Mouse (Mus musculus) kidney, postnatal 10 days (tissue): ENCODE measurements around the gene Cib1.

ENCODE experiments used
- DNase-seq: peaks from one replicate; pipeline ENCODE4 v3.0.0; 2021; ENCODE audit warnings: mixed read lengths

The Cib1 gene

DNA sequence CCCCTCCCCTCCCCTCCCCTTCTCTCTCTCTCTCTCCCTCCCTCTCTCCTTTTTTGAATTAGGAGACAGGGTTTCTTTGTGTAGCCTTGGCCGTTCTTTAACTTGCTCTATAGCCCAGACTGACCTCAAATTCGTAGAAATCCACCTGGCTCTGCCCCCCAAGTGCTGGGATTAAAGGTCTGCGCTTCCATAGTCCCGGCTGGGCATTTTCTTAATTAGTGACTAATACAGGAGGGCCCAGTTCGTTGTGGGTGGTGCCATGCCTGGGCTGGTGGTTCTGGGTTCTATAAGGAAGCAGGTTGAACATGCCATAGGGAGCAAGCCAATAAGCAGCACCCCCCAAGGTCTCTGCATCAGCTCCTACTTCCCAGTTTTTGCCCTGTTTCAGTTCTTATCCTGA is 48.6 kb downstream of the Cib1 start:
- no peak for DNase-seq

DNA sequence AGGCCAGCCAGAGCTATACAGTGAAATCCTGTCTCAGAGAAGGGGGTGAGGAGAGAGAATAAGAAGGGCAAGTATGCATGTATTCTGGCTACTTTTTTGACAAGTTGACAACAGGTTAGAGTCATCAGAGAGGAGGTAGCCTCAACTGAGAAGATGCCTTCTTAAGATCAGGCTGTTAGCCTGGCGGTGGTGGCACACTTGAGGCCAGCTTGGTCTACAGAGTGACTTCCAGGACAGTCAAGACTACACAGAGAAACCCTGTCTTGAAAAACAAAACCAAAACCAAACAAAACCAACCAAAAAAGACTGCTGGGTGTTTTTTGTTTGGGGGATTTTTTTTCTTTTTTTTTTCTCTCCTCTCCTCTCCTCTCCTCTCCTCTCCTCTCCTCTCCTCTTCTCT is 49.1 kb downstream of the Cib1 start:
- DNase-seq = no peak

- DNase-seq = no peak
These were observed 50.5 kb downstream of the Cib1 start for GRCm38 (mm10) chr7:80182139-80182538.

DNA sequence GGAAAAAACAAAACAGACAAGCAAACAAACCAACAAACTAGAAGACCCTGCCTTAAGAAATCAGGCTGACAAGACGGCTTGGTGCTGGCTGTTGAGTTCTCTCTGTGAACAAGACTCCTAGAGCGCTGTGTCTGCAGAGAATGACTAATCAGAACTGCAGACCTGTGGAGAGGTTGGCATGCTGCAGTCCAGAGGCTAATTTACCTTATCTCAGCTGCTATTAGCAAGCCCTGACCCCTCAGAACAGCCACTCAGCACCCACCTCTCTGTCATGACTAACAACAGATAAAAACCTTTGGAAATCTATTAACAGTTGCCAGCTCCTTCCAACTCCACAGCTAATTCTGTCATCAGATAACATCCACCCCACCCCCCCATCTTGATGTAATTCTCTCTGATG is 51.5 kb downstream of the Cib1 start:
- no peak for DNase-seq

DNA sequence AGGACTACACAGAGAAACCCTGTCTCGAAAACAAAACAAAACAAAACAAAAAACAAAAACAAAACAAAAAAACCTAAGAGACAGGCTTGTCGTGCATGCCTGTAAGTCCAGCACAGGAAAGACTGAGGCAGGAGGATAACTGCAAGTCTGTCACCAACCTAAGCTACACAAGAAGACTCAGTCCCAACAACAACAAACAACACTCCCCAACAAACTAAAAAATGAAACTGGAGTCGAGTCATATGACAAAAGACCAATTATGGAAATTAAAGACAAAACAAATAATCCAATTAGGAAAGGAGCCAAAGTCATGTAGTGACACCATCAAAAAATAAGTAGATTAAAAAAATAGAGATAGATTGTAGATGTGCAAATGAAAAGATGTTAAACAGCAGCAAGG is 52.4 kb downstream of the Cib1 start:
- no peak for DNase-seq

- DNase-seq = no peak
These were observed 52.8 kb downstream of the Cib1 start for GRCm38 (mm10) chr7:80179790-80180189.

DNA sequence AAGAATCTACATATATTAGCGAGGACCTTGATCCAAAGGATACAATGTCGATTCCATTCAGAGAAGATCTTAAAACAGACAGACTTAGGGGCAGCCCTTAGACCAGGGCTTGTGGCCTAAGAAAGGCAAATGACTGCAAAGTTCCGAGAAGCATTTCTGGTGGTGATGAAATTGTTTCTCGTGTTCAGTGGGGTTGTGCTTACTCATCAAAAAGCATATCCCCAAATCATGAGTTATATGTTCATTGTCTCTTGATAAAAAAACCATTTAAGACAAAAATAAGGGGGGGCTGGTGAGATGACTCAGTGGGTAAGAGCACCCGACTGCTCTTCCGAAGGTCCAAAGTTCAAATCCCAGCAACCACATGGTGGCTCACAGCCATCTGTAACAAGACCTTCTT is 53.3 kb downstream of the Cib1 start:
- DNase-seq = no peak

DNA sequence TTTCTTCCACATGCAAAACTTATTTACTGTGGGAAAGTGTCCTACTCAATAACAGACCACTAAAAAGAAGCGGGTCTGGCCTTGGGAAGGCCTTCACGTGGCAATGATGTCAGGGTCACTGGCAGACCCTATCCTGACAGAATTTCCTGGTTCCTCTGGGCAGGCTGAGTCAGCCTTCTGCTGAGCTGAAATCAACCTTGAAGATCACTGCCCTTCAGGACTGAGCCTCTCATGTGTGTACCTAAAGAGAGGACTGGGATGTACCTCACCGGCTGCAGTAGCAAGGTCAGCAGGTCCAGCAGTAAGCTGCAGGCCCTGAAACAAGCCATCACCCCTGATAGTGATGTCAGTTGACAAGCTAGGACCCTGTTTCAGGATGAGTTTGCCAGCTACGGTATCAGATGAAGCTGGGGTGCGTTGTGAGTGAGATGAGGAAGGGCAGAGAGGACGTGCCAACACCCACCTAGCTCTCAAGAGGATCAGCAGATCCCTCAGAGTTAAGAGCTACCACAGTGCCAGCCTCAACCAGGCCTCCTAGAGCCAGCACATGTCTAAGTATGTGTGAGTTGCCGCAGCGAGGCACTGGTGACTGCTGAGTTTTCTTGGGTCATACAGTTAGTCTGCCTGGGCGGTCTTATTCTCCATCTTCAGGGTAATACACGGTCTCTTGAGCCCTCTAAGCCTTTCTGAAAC is 54.4 kb downstream of the Cib1 start:
- no peak for DNase-seq

GRCm38 (mm10) chr7:80177438-80177837 is 55.2 kb downstream of the Cib1 start:
- DNase-seq = no peak
